Mouse (Mus musculus): ENCODE data around the gene Mllt3. TPM values are rescaled to one million over a fixed set of nuclear protein-coding genes. Genes with fewer than 3 reads are reported as not detected.

The Mllt3 gene
- polyA plus RNA-seq, 1 experiment from 2014 or later: 73.2 TPM

GRCm38 (mm10) chr4:87765729-87766128, 267.4 kb downstream of the Mllt3 start:
- WGBS: 57% methylated on average over 3 of the region's 3 CpGs
- H3K9ac ChIP-seq (ENCODE audit: low read depth, low read length): no peak overlapping the region
- no peaks in the 10 kb centered on the region for H3K9me3 ChIP-seq (ENCODE audit: control insufficient read depth, low read length)
- no peaks in the 10 kb centered on the region for H3K36me3 ChIP-seq (ENCODE audit: control insufficient read depth, insufficient read depth, low read length)
- ATAC-seq (ENCODE audit: low FRiP score): no peak
- DNase-seq (ENCODE audit: low spot score): no peak
- H3K27me3 ChIP-seq (ENCODE audit: control insufficient read depth, insufficient read depth, low read length): no peaks in the 10 kb centered on the region
- no peak overlapping the region for H3K27ac ChIP-seq (ENCODE audit: low read depth, low read length)
- H3K4me3 ChIP-seq (ENCODE audit: low read depth, low read length): no peak overlapping the region
- H3K4me1 ChIP-seq (replicated peaks; ENCODE audit: control insufficient read depth, insufficient read depth, low read length): no peaks in the 10 kb centered on the region
- no peak overlapping the region for H3K4me2 ChIP-seq (replicated peaks; ENCODE audit: low read depth, low read length)

- DNase-seq (ENCODE audit: low spot score) (no peak), ATAC-seq (ENCODE audit: low FRiP score) (no peak)
- Histone ChIP-seq H3K4me2 (replicated peaks; ENCODE audit: low read depth, low read length) (no peak overlapping the region), H3K9ac (ENCODE audit: low read depth, low read length) (no peak overlapping the region), H3K9me3 (ENCODE audit: control insufficient read depth, low read length) (no peaks in the 10 kb centered on the region), H3K27me3 (ENCODE audit: control insufficient read depth, insufficient read depth, low read length) (no peaks in the 10 kb centered on the region), H3K27ac (ENCODE audit: low read depth, low read length) (no peak overlapping the region), H3K4me3 (ENCODE audit: low read depth, low read length) (no peak overlapping the region), H3K36me3 (ENCODE audit: control insufficient read depth, insufficient read depth, low read length) (no peaks in the 10 kb centered on the region), H3K4me1 (replicated peaks; ENCODE audit: control insufficient read depth, insufficient read depth, low read length) (no peaks in the 10 kb centered on the region)
- 83% methylated on average over 2 of the region's 2 CpGs for WGBS
These were observed 272.1 kb downstream of the Mllt3 start for GRCm38 (mm10) chr4:87761075-87761474.

GRCm38 (mm10) chr4:87760297-87760696, 272.9 kb downstream of the Mllt3 start:
- H3K27ac ChIP-seq (ENCODE audit: low read depth, low read length): no peak overlapping the region
- no peak overlapping the region for H3K4me3 ChIP-seq (ENCODE audit: low read depth, low read length)
- no peak for ATAC-seq (ENCODE audit: low FRiP score)
- H3K4me2 ChIP-seq (replicated peaks; ENCODE audit: low read depth, low read length): no peak overlapping the region
- no peaks in the 10 kb centered on the region for H3K27me3 ChIP-seq (ENCODE audit: control insufficient read depth, insufficient read depth, low read length)
- H3K9ac ChIP-seq (ENCODE audit: low read depth, low read length): no peak overlapping the region
- no peaks in the 10 kb centered on the region for H3K4me1 ChIP-seq (replicated peaks; ENCODE audit: control insufficient read depth, insufficient read depth, low read length)
- no peaks in the 10 kb centered on the region for H3K36me3 ChIP-seq (ENCODE audit: control insufficient read depth, insufficient read depth, low read length)
- 88% methylated on average over 1 of the region's 1 CpGs for WGBS
- no peaks in the 10 kb centered on the region for H3K9me3 ChIP-seq (ENCODE audit: control insufficient read depth, low read length)
- DNase-seq (ENCODE audit: low spot score): no peak

GRCm38 (mm10) chr4:87759625-87760024, 273.5 kb downstream of the Mllt3 start:
- 88% methylated on average over 2 of the region's 2 CpGs for WGBS
- no peaks in the 10 kb centered on the region for H3K4me1 ChIP-seq (replicated peaks; ENCODE audit: control insufficient read depth, insufficient read depth, low read length)
- H3K4me3 ChIP-seq (ENCODE audit: low read depth, low read length): no peak overlapping the region
- no peak for DNase-seq (ENCODE audit: low spot score)
- H3K27me3 ChIP-seq (ENCODE audit: control insufficient read depth, insufficient read depth, low read length): no peaks in the 10 kb centered on the region
- no peaks in the 10 kb centered on the region for H3K9me3 ChIP-seq (ENCODE audit: control insufficient read depth, low read length)
- no peak overlapping the region for H3K4me2 ChIP-seq (replicated peaks; ENCODE audit: low read depth, low read length)
- no peak overlapping the region for H3K9ac ChIP-seq (ENCODE audit: low read depth, low read length)
- ATAC-seq (ENCODE audit: low FRiP score): no peak
- H3K36me3 ChIP-seq (ENCODE audit: control insufficient read depth, insufficient read depth, low read length): no peaks in the 10 kb centered on the region
- no peak overlapping the region for H3K27ac ChIP-seq (ENCODE audit: low read depth, low read length)

- no peaks in the 10 kb centered on the region for H3K4me1 ChIP-seq (replicated peaks; ENCODE audit: control insufficient read depth, insufficient read depth, low read length)
- no peaks in the 10 kb centered on the region for H3K36me3 ChIP-seq (ENCODE audit: control insufficient read depth, insufficient read depth, low read length)
- H3K27ac ChIP-seq (ENCODE audit: low read depth, low read length): no peak overlapping the region
- H3K27me3 ChIP-seq (ENCODE audit: control insufficient read depth, insufficient read depth, low read length): no peaks in the 10 kb centered on the region
- DNase-seq (ENCODE audit: low spot score) (no peak), ATAC-seq (ENCODE audit: low FRiP score) (no peak)
- no peak overlapping the region for H3K9ac ChIP-seq (ENCODE audit: low read depth, low read length)
- no peak overlapping the region for H3K4me3 ChIP-seq (ENCODE audit: low read depth, low read length)
- H3K9me3 ChIP-seq (ENCODE audit: control insufficient read depth, low read length): no peaks in the 10 kb centered on the region
- WGBS: 93% methylated on average over 6 of the region's 6 CpGs
- no peak overlapping the region for H3K4me2 ChIP-seq (replicated peaks; ENCODE audit: low read depth, low read length)
These were observed 274.1 kb downstream of the Mllt3 start for GRCm38 (mm10) chr4:87759110-87759509.

GRCm38 (mm10) chr4:87751515-87751864, 281.7 kb downstream of the Mllt3 start:
- H3K9me3 ChIP-seq (ENCODE audit: control insufficient read depth, low read length): no peaks in the 10 kb centered on the region
- WGBS: 92% methylated on average over 2 of the region's 2 CpGs
- H3K27me3 ChIP-seq (ENCODE audit: control insufficient read depth, insufficient read depth, low read length): no peaks in the 10 kb centered on the region
- no peak overlapping the region for H3K4me3 ChIP-seq (ENCODE audit: low read depth, low read length)
- DNase-seq (ENCODE audit: low spot score) (no peak), ATAC-seq (ENCODE audit: low FRiP score) (no peak)
- H3K9ac ChIP-seq (ENCODE audit: low read depth, low read length): no peak overlapping the region
- H3K36me3 ChIP-seq (ENCODE audit: control insufficient read depth, insufficient read depth, low read length): no peaks in the 10 kb centered on the region
- H3K4me1 ChIP-seq (replicated peaks; ENCODE audit: control insufficient read depth, insufficient read depth, low read length): no peaks in the 10 kb centered on the region
- H3K4me2 ChIP-seq (replicated peaks; ENCODE audit: low read depth, low read length): no peak overlapping the region
- H3K27ac ChIP-seq (ENCODE audit: low read depth, low read length): no peak overlapping the region

GRCm38 (mm10) chr4:87750856-87751514, 282.2 kb downstream of the Mllt3 start:
- Histone ChIP-seq H3K9ac (ENCODE audit: low read depth, low read length) (no peak overlapping the region), H3K27ac (ENCODE audit: low read depth, low read length) (no peak overlapping the region), H3K27me3 (ENCODE audit: control insufficient read depth, insufficient read depth, low read length) (no peaks in the 10 kb centered on the region), H3K36me3 (ENCODE audit: control insufficient read depth, insufficient read depth, low read length) (no peaks in the 10 kb centered on the region), H3K4me3 (ENCODE audit: low read depth, low read length) (no peak overlapping the region), H3K9me3 (ENCODE audit: control insufficient read depth, low read length) (no peaks in the 10 kb centered on the region), H3K4me1 (replicated peaks; ENCODE audit: control insufficient read depth, insufficient read depth, low read length) (no peaks in the 10 kb centered on the region), H3K4me2 (replicated peaks; ENCODE audit: low read depth, low read length) (no peak overlapping the region)
- no peak for ATAC-seq (ENCODE audit: low FRiP score)
- no peak for DNase-seq (ENCODE audit: low spot score)
- WGBS: 90% methylated on average over 5 of the region's 5 CpGs

GRCm38 (mm10) chr4:87749532-87750234, 283.5 kb downstream of the Mllt3 start:
- no peak for ATAC-seq (ENCODE audit: low FRiP score)
- no peak overlapping the region for H3K4me3 ChIP-seq (ENCODE audit: low read depth, low read length)

GRCm38 (mm10) chr4:87745016-87745645, 288.0 kb downstream of the Mllt3 start:
- no peak for DNase-seq (ENCODE audit: low spot score)
- H3K4me3 ChIP-seq (ENCODE audit: low read depth, low read length): no peak overlapping the region
- no peak overlapping the region for H3K27ac ChIP-seq (ENCODE audit: low read depth, low read length)
- H3K9me3 ChIP-seq (ENCODE audit: control insufficient read depth, low read length): no peaks in the 10 kb centered on the region
- no peak for ATAC-seq (ENCODE audit: low FRiP score)
- H3K36me3 ChIP-seq (ENCODE audit: control insufficient read depth, insufficient read depth, low read length): no peaks in the 10 kb centered on the region
- WGBS: 88% methylated on average over 3 of the region's 3 CpGs
- no peak overlapping the region for H3K4me2 ChIP-seq (replicated peaks; ENCODE audit: low read depth, low read length)
- no peaks in the 10 kb centered on the region for H3K4me1 ChIP-seq (replicated peaks; ENCODE audit: control insufficient read depth, insufficient read depth, low read length)
- no peaks in the 10 kb centered on the region for H3K27me3 ChIP-seq (ENCODE audit: control insufficient read depth, insufficient read depth, low read length)
- H3K9ac ChIP-seq (ENCODE audit: low read depth, low read length): no peak overlapping the region

More at GRCm38 (mm10) chr4:87749532-87750234, 283.5 kb downstream of the Mllt3 start:
- Histone ChIP-seq H3K4me1 (replicated peaks; ENCODE audit: control insufficient read depth, insufficient read depth, low read length) (no peaks in the 10 kb centered on the region), H3K27ac (ENCODE audit: low read depth, low read length) (no peak overlapping the region), H3K36me3 (ENCODE audit: control insufficient read depth, insufficient read depth, low read length) (no peaks in the 10 kb centered on the region), H3K27me3 (ENCODE audit: control insufficient read depth, insufficient read depth, low read length) (no peaks in the 10 kb centered on the region), H3K4me2 (replicated peaks; ENCODE audit: low read depth, low read length) (no peak overlapping the region), H3K9me3 (ENCODE audit: control insufficient read depth, low read length) (no peaks in the 10 kb centered on the region), H3K9ac (ENCODE audit: low read depth, low read length) (no peak overlapping the region)
- DNase-seq (ENCODE audit: low spot score): no peak
- WGBS: 56% methylated on average over 4 of the region's 4 CpGs

All from hindbrain, embryonic 11.5 days (tissue).